8 mouse cellular contexts compared by ENCODE assay signal in genomic region chr2:94407021-94407420, GRCm38 (mm10). TPM values are rescaled to one million over a fixed set of nuclear protein-coding genes. Genes with fewer than 3 reads are reported as not detected.
DNase-seq lines count a peak whose midpoint lies in the region; ATAC-seq lines count a peak whose summit lies in the region.

No protein-coding gene starts in this region.

- no peak overlapping the region for H3K27ac ChIP-seq in lung, embryonic 16.5 days (ENCODE audit: low read length)
- no peak overlapping the region for H3K27ac ChIP-seq in hindbrain, embryonic 13.5 days
- peak overlapping the region; percentile 43; the same call in 1 of the 2 replicates for H3K27ac ChIP-seq in macrophage

- H3K36me3 ChIP-seq in lung, embryonic 16.5 days (ENCODE audit: control insufficient read depth, insufficient read depth, low read length) = peaks cover 9% of the 10 kb centered on the region
- H3K36me3 ChIP-seq in hindbrain, embryonic 13.5 days = peaks cover 16% of the 10 kb centered on the region
- peaks cover 15% of the 10 kb centered on the region; the same call in 1 of the 2 replicates for H3K36me3 ChIP-seq in macrophage (ENCODE audit: inconsistent target)

- no peaks in the 10 kb centered on the region for H3K9me3 ChIP-seq in lung, embryonic 16.5 days (ENCODE audit: control insufficient read depth, low read length)
- H3K9me3 ChIP-seq in hindbrain, embryonic 13.5 days = no peaks in the 10 kb centered on the region

- peaks cover 17% of the 10 kb centered on the region for H3K4me1 ChIP-seq in lung, embryonic 16.5 days (replicated peaks; ENCODE audit: control insufficient read depth, insufficient read depth, low read length)
- peaks cover 36% of the 10 kb centered on the region for H3K4me1 ChIP-seq in hindbrain, embryonic 13.5 days (replicated peaks)

- ATAC-seq in lung, embryonic 16.5 days (ENCODE audit: low read depth) = 0 out of 2 replicates have a peak, but pooled peaks have one; percentile 0
- ATAC-seq in hindbrain, embryonic 13.5 days (ENCODE audit: low FRiP score) = peak; percentile 37; the same call in 1 of the 2 replicates

- H3K9ac ChIP-seq in lung, embryonic 16.5 days (ENCODE audit: low read length) = peak overlapping the region; percentile 87
- peak overlapping the region; percentile 94 for H3K9ac ChIP-seq in hindbrain, embryonic 13.5 days

- DNase-seq in lung, adult 18-20 months = no peak
- DNase-seq in c-Kit-positive CD71-positive TER-119-positive erythroid progenitor cells, embryonic 14.5 days (ENCODE audit: low spot score) = peak; percentile 31
- DNase-seq in thymus, postnatal 14 days = peak; percentile 21
- DNase-seq in adrenal gland, adult 2 months = no peak
- no peak for DNase-seq in urinary bladder, postnatal 36 days (ENCODE audit: low spot score in 2 of 2)

- no peaks in the 10 kb centered on the region for H3K27me3 ChIP-seq in lung, embryonic 16.5 days (ENCODE audit: control insufficient read depth, insufficient read depth, low read depth, low read length)
- H3K27me3 ChIP-seq in hindbrain, embryonic 13.5 days = no peaks in the 10 kb centered on the region

- H3K4me2 ChIP-seq in lung, embryonic 16.5 days (ENCODE audit: low read depth, low read length) = peak overlapping the region; percentile 87
- peak overlapping the region; percentile 74 for H3K4me2 ChIP-seq in hindbrain, embryonic 13.5 days

- WGBS in lung, embryonic 16.5 days = under 1% methylated on average over 13 of the region's 13 CpGs
- 5% methylated on average over 13 of the region's 13 CpGs for WGBS in hindbrain, embryonic 13.5 days
- under 1% methylated on average over 13 of the region's 13 CpGs for WGBS in macrophage (ENCODE audit: missing documents)

- peak overlapping the region; percentile 76 for H3K4me3 ChIP-seq in lung, embryonic 16.5 days (ENCODE audit: low read length)
- H3K4me3 ChIP-seq in hindbrain, embryonic 13.5 days = peak overlapping the region; percentile 95
- H3K4me3 ChIP-seq in macrophage (ENCODE audit: inconsistent target) = peak overlapping the region; percentile 80

- H3K79me2 ChIP-seq in macrophage (ENCODE audit: inconsistent target) = peaks cover 65% of the 10 kb centered on the region

RNA-seq across cellular contexts. Expression of gene Ttc17, which starts 0.5 kb away (rescaled TPM):
- 18.6 and 19.1 TPM in 2 replicates for polyA plus RNA-seq in lung, embryonic 16.5 days (2015; fragmentation: Nextera tagmentation; extraction: Ambion mirVana)
- polyA plus RNA-seq in hindbrain, embryonic 13.5 days (2015; fragmentation: Nextera tagmentation; extraction: Ambion mirVana) = 20.3 and 21.8 TPM in 2 replicates
- total RNA-seq in macrophage (2018; cell fraction: chromatin; rRNA removed) = 100 to 1,000 TPM in 7 of 26 experiments, 10 to 100 TPM in 19; 57.7 to 134 (median 81.6) TPM
- total RNA-seq in macrophage (2018; cell fraction: cytosol; rRNA removed) = 10 to 100 TPM; 22.0 to 41.1 (median 31.6) TPM
- 100 to 1,000 TPM in 1 of 26 experiments, 10 to 100 TPM in 25; 52.4 to 103 (median 68.0) TPM for total RNA-seq in macrophage (2018; cell fraction: nucleus; rRNA removed)
- 28.1 to 88.1 TPM (median 30.3 TPM) in 3 replicates for polyA plus RNA-seq in macrophage (2018)
- total RNA-seq in adrenal gland, adult 2 months (2021) = 10 to 100 TPM; 31.5 to 57.4 TPM
- 14.0 and 18.0 TPM in 2 replicates for polyA plus RNA-seq in adrenal gland, adult 2 months (2012; rRNA removed)

RNA-seq across cellular contexts. Expression of gene Api5, which starts 30.9 kb away (rescaled TPM):
- 144 and 149 TPM in 2 replicates for polyA plus RNA-seq in lung, embryonic 16.5 days (2015; fragmentation: Nextera tagmentation; extraction: Ambion mirVana)
- 127 TPM in 2 replicates for polyA plus RNA-seq in hindbrain, embryonic 13.5 days (2015; fragmentation: Nextera tagmentation; extraction: Ambion mirVana)
- 10 to 100 TPM; 31.3 to 63.6 (median 44.5) TPM for total RNA-seq in macrophage (2018; cell fraction: chromatin; rRNA removed)
- total RNA-seq in macrophage (2018; cell fraction: cytosol; rRNA removed) = 10 to 100 TPM; 63.7 to 80.4 (median 70.9) TPM
- total RNA-seq in macrophage (2018; cell fraction: nucleus; rRNA removed) = 10 to 100 TPM; 26.4 to 74.6 (median 51.1) TPM
- 50.1 to 89.8 TPM (median 61.2 TPM) in 3 replicates for polyA plus RNA-seq in macrophage (2018)
- 10 to 100 TPM; 72.5 to 73.1 TPM for total RNA-seq in adrenal gland, adult 2 months (2021)
- 11.5 and 12.4 TPM in 2 replicates for polyA plus RNA-seq in adrenal gland, adult 2 months (2012; rRNA removed)

Comparison
In these comparisons a context has a peak if more than half of its experiments do, and no peak if none do; other contexts are left out.
1. DNase-seq: peak in c-Kit-positive CD71-positive TER-119-positive erythroid progenitor cells, embryonic 14.5 days (single experiment) and thymus, postnatal 14 days (single experiment); none in lung, adult 18-20 months (0 of 2), adrenal gland, adult 2 months (single experiment) and urinary bladder, postnatal 36 days (0 of 2).
2. Peak in every context shown above with its lines, with median percentiles within 50 percentile points of each other: H3K4me3 ChIP-seq.